Mouse (Mus musculus): ENCODE results near the gene Gnat1. TPM values are rescaled to one million over a fixed set of nuclear protein-coding genes. Genes with fewer than 3 reads are reported as not detected.

The Gnat1 gene
- polyA plus RNA-seq, 1 experiment from 2014 or later: 4.7 TPM

- no peak for ATAC-seq (ENCODE audit: low FRiP score, low TSS enrichment)
- Histone ChIP-seq H3K4me2 (replicated peaks; ENCODE audit: low read depth, low read length) (no peak overlapping the region), H3K36me3 (ENCODE audit: control insufficient read depth, insufficient read depth, low read length) (peaks cover 32% of the 10 kb centered on the region), H3K4me1 (ENCODE audit: control insufficient read depth, insufficient read depth, low read length) (peaks cover 92% of the 10 kb centered on the region), H3K4me3 (ENCODE audit: low read length) (no peak overlapping the region), H3K9me3 (ENCODE audit: control insufficient read depth, low read length) (no peaks in the 10 kb centered on the region), H3K27ac (ENCODE audit: low read depth, low read length) (peak overlapping the region; percentile 17; the same call in 1 of the 2 replicates), H3K9ac (ENCODE audit: low read depth, low read length) (peak overlapping the region; percentile 34; the same call in 1 of the 2 replicates), H3K27me3 (ENCODE audit: control insufficient read depth, insufficient read depth, low read length) (no peaks in the 10 kb centered on the region)
- 43% methylated on average over 14 of the region's 14 CpGs for WGBS
These were observed 24.0 kb upstream of the Gnat1 start for GRCm38 (mm10) chr9:107703337-107704122.

- Histone ChIP-seq H3K4me2 (replicated peaks; ENCODE audit: low read depth, low read length) (no peak overlapping the region), H3K4me1 (ENCODE audit: control insufficient read depth, insufficient read depth, low read length) (peaks cover 100% of the 10 kb centered on the region), H3K27me3 (ENCODE audit: control insufficient read depth, insufficient read depth, low read length) (no peaks in the 10 kb centered on the region), H3K27ac (ENCODE audit: low read depth, low read length) (0 out of 2 replicates have a peak overlapping the region, but pooled peaks have one; percentile 38), H3K9ac (ENCODE audit: low read depth, low read length) (no peak overlapping the region; the same call in 1 of the 2 replicates), H3K36me3 (ENCODE audit: control insufficient read depth, insufficient read depth, low read length) (peaks cover 32% of the 10 kb centered on the region), H3K4me3 (ENCODE audit: low read length) (no peak overlapping the region), H3K9me3 (ENCODE audit: control insufficient read depth, low read length) (no peaks in the 10 kb centered on the region)
- no peak for ATAC-seq (ENCODE audit: low FRiP score, low TSS enrichment)
- 50% methylated on average over 3 of the region's 3 CpGs for WGBS
These were observed 23.2 kb upstream of the Gnat1 start for GRCm38 (mm10) chr9:107702606-107703185.

- ATAC-seq (ENCODE audit: low FRiP score, low TSS enrichment): no peak
- no peak overlapping the region for H3K9ac ChIP-seq (ENCODE audit: low read depth, low read length)
- H3K4me3 ChIP-seq (ENCODE audit: low read length): no peak overlapping the region
- H3K27me3 ChIP-seq (ENCODE audit: control insufficient read depth, insufficient read depth, low read length): no peaks in the 10 kb centered on the region
- H3K9me3 ChIP-seq (ENCODE audit: control insufficient read depth, low read length): no peaks in the 10 kb centered on the region
- 13% methylated on average over 12 of the region's 12 CpGs for WGBS
- H3K27ac ChIP-seq (ENCODE audit: low read depth, low read length): no peak overlapping the region
- peaks cover 100% of the 10 kb centered on the region for H3K4me1 ChIP-seq (ENCODE audit: control insufficient read depth, insufficient read depth, low read length)
- H3K4me2 ChIP-seq (replicated peaks; ENCODE audit: low read depth, low read length): no peak overlapping the region
- peaks cover 32% of the 10 kb centered on the region for H3K36me3 ChIP-seq (ENCODE audit: control insufficient read depth, insufficient read depth, low read length)
These were observed 22.1 kb upstream of the Gnat1 start for GRCm38 (mm10) chr9:107701594-107701993.

DNA sequence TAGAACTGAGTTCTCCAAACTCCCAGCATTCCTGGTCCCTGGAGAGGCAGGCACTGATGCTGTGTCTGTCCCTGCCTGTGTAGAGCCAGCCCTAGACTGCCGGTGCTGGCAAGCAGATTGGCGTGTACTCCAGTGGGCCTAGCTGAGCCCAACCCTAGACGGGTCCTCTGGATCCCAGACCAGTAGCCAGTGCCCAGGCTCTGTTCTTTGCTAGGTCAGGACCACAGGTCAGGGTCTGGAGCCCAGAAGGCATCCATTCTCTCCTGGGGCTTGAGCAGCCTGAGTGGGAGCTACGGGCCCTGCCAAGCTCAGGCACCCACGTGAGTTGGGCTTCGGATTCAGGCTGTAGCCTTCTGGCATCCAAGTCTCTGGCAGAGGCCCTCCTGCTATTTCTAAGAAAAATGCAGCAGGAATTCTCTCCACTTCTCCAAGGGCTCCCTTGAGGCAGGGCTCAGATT lies 20.6 kb upstream of the Gnat1 start:
- Histone ChIP-seq H3K4me1 (ENCODE audit: control insufficient read depth, insufficient read depth, low read length) (peaks cover 100% of the 10 kb centered on the region), H3K4me3 (ENCODE audit: low read length) (peak overlapping the region; percentile 6; the same call in 1 of the 2 replicates), H3K9me3 (ENCODE audit: control insufficient read depth, low read length) (no peaks in the 10 kb centered on the region), H3K27ac (ENCODE audit: low read depth, low read length) (peak overlapping the region; percentile 83), H3K9ac (ENCODE audit: low read depth, low read length) (peak overlapping the region; percentile 18; the same call in 1 of the 2 replicates), H3K27me3 (ENCODE audit: control insufficient read depth, insufficient read depth, low read length) (no peaks in the 10 kb centered on the region), H3K36me3 (ENCODE audit: control insufficient read depth, insufficient read depth, low read length) (peaks cover 33% of the 10 kb centered on the region), H3K4me2 (replicated peaks; ENCODE audit: low read depth, low read length) (peak overlapping the region; percentile 28; the same call in 1 of the 2 replicates)
- 19% methylated on average over 6 of the region's 6 CpGs for WGBS
- ATAC-seq (ENCODE audit: low FRiP score, low TSS enrichment): peak; percentile 10; the same call in 1 of the 2 replicates

DNA sequence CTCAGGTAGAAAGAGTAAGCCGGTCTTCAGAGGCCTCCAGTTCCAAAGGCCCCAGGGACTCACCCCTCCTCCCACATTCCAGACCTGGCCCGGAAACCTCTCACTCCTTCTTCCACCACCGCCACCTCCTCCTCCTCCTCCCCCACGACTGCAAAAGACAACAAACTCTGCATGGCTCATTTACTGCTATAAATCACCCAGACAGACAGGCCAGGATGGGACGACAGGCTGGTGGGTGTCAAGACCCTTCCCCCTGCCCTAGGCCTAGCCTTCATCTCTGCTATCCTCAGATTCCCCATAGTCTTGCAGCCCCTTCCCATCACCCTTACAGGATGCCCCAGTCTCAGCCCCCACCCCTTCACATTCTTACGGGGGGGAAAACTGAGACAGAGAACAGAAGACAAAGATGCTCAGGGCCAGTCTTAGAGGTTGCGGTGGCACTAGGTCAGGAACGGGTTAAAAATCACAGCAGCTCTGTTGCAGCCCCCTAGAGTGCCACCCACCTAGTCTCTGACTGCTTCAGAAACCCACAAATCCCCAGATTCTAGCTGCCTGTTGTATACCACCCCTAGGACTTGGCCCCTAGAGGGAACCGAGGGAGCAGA lies 20.0 kb upstream of the Gnat1 start:
- Histone ChIP-seq H3K9ac (ENCODE audit: low read depth, low read length) (peak overlapping the region; percentile 18; the same call in 1 of the 2 replicates), H3K4me1 (ENCODE audit: control insufficient read depth, insufficient read depth, low read length) (peaks cover 100% of the 10 kb centered on the region), H3K27me3 (ENCODE audit: control insufficient read depth, insufficient read depth, low read length) (no peaks in the 10 kb centered on the region), H3K36me3 (ENCODE audit: control insufficient read depth, insufficient read depth, low read length) (peaks cover 32% of the 10 kb centered on the region), H3K4me3 (ENCODE audit: low read length) (peak overlapping the region; percentile 12; the same call in 1 of the 2 replicates), H3K9me3 (ENCODE audit: control insufficient read depth, low read length) (no peaks in the 10 kb centered on the region), H3K4me2 (replicated peaks; ENCODE audit: low read depth, low read length) (peak overlapping the region; percentile 43), H3K27ac (ENCODE audit: low read depth, low read length) (peak overlapping the region; percentile 87; the same call in 1 of the 2 replicates)
- ATAC-seq (ENCODE audit: low FRiP score, low TSS enrichment): peak; percentile 63
- WGBS: 5% methylated on average over 9 of the region's 9 CpGs

GRCm38 (mm10) chr9:107698611-107699190 lies 19.2 kb upstream of the Gnat1 start:
- Histone ChIP-seq H3K36me3 (ENCODE audit: control insufficient read depth, insufficient read depth, low read length) (peaks cover 26% of the 10 kb centered on the region), H3K9me3 (ENCODE audit: control insufficient read depth, low read length) (no peaks in the 10 kb centered on the region), H3K27ac (ENCODE audit: low read depth, low read length) (peak overlapping the region; percentile 87), H3K27me3 (ENCODE audit: control insufficient read depth, insufficient read depth, low read length) (no peaks in the 10 kb centered on the region), H3K4me1 (ENCODE audit: control insufficient read depth, insufficient read depth, low read length) (peaks cover 94% of the 10 kb centered on the region), H3K4me2 (replicated peaks; ENCODE audit: low read depth, low read length) (peak overlapping the region; percentile 43), H3K4me3 (ENCODE audit: low read length) (peak overlapping the region; percentile 12; the same call in 1 of the 2 replicates), H3K9ac (ENCODE audit: low read depth, low read length) (no peak overlapping the region)
- WGBS: 3% methylated on average over 14 of the region's 14 CpGs
- ATAC-seq (ENCODE audit: low FRiP score, low TSS enrichment): peak; percentile 53

DNA sequence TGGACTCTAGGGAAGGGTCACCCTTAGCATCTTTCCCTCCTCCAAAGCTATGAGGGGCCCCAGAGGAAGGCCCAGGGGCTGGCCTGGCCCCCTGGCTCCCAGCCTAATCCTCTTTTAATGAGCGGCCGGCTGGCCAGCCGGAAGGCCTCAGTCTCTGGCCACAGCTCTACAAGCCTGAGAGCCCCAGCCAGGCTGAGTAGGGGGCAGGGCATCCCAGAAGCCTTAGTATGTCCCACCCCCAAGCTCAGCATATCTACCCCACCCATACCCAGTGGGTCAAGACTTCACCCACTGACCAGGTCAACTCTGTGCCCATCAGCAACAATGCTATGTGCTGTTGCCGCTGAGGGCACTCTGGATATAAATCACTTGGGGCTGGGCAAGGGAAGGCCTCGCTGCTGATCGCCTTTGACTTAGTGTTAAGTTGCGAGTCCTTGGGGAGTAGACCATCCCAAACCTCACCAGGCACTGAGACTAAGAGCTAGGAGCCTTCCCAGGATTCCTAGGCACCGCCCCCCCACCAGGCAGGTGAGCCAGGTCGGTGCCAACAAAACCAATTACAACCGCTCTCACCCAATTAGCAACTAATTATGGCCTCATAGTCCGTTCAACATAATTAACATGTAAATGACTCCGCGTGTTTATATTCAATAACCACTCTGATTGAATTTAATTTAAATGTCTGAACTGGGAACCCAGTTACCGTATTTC lies 18.5 kb upstream of the Gnat1 start:
- ATAC-seq (ENCODE audit: low FRiP score, low TSS enrichment): 0 out of 2 replicates have a peak, but pooled peaks have one; percentile 7
- Histone ChIP-seq H3K27ac (ENCODE audit: low read depth, low read length) (peak overlapping the region; percentile 87), H3K4me2 (replicated peaks; ENCODE audit: low read depth, low read length) (peak overlapping the region; percentile 43), H3K9ac (ENCODE audit: low read depth, low read length) (no peak overlapping the region), H3K9me3 (ENCODE audit: control insufficient read depth, low read length) (no peaks in the 10 kb centered on the region), H3K4me3 (ENCODE audit: low read length) (peak overlapping the region; percentile 12; the same call in 1 of the 2 replicates), H3K4me1 (ENCODE audit: control insufficient read depth, insufficient read depth, low read length) (peaks cover 86% of the 10 kb centered on the region), H3K27me3 (ENCODE audit: control insufficient read depth, insufficient read depth, low read length) (no peaks in the 10 kb centered on the region), H3K36me3 (ENCODE audit: control insufficient read depth, insufficient read depth, low read length) (peaks cover 23% of the 10 kb centered on the region)
- WGBS: 10% methylated on average over 14 of the region's 14 CpGs
